Mouse (Mus musculus) Patski (cell line): ENCODE data around the gene Skida1. TPM values are rescaled to one million over a fixed set of nuclear protein-coding genes. Genes with fewer than 3 reads are reported as not detected.

Source experiments
- ATAC-seq: fragments of 100-300 bp; one replicate; pipeline ENCODE4 v1.8.0; 2021
- CTCF ChIA-PET: fragments of 350-600 bp; sonication (Branson Sonifier 250); formaldehyde crosslinking; loops from one replicate; lab custom pipeline; 2022; ENCODE audit warnings: inconsistent platforms; lab: Charles Lee
- POLR2A ChIA-PET: fragments of 350-600 bp; sonication (Branson Sonifier 250); formaldehyde crosslinking; loops from one replicate; lab custom pipeline; 2022; ENCODE audit warnings: antibody characterized with exemption, inconsistent platforms; lab: Charles Lee
- DNase-seq: peaks from one replicate; pipeline ENCODE4 v3.0.0-alpha.2; 2011; ENCODE audit warnings: low read depth, low spot score
- H3K27me3 ChIP-seq: fragments of 371-371 bp; one replicate; pipeline ENCODE4 v1.5.1; 2021
- CTCF ChIP-seq: fragments of 100-300 bp; IDR thresholded peaks from one replicate; pipeline ENCODE4 v1.5.1; 2021
- in situ Hi-C: fragments of 300-500 bp; cut with MboI; formaldehyde crosslinking; loops from 3 replicates; pipeline ENCODE4 v1.11.1; 2018; ENCODE audit warnings: low pct_unique_long_range_greater_than_20kb, mixed read lengths
- polyA plus RNA-seq: library from polyadenylated mRNA; unstranded; gene quantifications from one replicate; pipeline ENCODE4 v1.2.3, GENCODE M21; 2021

Gene Skida1
- polyA plus RNA-seq, 1 experiment from 2014 or later: 4.4 TPM

DNA sequence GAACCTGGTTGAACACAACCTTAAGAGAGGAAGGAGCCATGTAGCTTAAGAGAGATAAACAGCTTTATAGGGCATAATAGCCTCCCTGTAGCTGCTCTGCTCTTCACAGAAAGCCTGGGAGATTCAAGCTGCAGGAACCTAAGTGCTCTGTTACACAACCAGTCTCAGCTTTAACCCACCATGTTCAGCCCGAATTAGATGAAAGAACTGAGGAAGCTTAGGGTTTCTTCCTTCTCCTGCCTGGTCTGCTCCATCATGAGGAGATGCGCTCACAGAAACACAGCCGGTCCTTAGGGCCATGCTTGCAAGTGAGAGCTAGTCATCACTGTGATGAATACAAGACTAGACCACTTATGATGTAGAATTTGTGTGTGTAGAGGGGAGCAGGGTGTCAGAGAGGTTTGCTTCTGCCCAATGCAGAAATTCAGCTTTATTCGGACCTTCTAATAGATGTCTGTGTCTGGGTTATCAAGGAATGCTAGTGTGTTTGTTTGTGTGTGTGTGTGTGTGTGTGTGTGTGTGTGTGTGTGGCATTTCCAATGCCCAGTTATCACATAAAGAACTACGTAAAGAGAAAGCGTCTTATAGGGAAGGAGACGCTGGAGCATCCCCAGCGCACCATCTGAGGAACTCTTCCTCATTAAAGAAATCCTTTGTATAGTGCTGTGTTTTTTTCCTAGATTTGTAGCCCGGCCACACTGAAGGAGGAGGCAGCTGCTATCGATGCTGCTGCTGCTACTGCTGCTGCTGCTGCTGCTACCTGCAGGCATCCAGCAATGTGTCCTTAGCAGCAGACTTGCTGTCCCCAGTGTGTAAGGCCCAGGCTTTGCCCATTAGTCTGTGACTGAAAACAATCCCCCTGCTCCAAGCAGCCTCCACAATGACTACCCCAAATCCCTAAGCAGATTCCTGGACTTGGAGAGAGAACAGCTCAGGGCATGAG, 15.4 kb downstream of the Skida1 start:
- ChIA-PET CTCF (interaction anchor here (0.9 to 1.2 kb wide), 2 partner anchors 10 to 14 kb away, joined by 3 read pairs; no protein-coding TSS in a partner anchor), POLR2A (interaction anchor here (0.6 to 1.7 kb wide), 3 partner anchors 11 to 1720 kb away, joined by 3 to 5 read pairs (median 4); no protein-coding TSS in a partner anchor)
- TF ChIP-seq CTCF: no peak
- ATAC-seq (no peak), DNase-seq (no peak)
- in situ Hi-C loops: no loop called here
- no peaks in the 10 kb centered on the region for H3K27me3 ChIP-seq

- in situ Hi-C loops: no loop called here
- no peaks in the 10 kb centered on the region for H3K27me3 ChIP-seq
- POLR2A ChIA-PET: interaction anchor here (1.7 kb wide), 1 partner anchor 12 kb away, joined by 5 read pairs; no protein-coding TSS in a partner anchor
- DNase-seq (no peak), ATAC-seq (no peak)
- no peak for TF ChIP-seq CTCF
- CTCF ChIA-PET: no interaction called here
Measured at GRCm38 (mm10) chr2:18032538-18032895, 16.3 kb downstream of the Skida1 start.

GRCm38 (mm10) chr2:18031831-18032537, 16.9 kb downstream of the Skida1 start:
- ChIA-PET POLR2A (interaction anchor here (0.7 to 1.7 kb wide), 2 partner anchors 13 to 801 kb away, joined by 3 to 5 read pairs; no protein-coding TSS in a partner anchor), CTCF (interaction anchor here (1.6 kb wide), 1 partner anchor 14 kb away, joined by 3 read pairs; no protein-coding TSS in a partner anchor)
- no peak for DNase-seq

GRCm38 (mm10) chr2:18031271-18031821, 17.5 kb downstream of the Skida1 start:
- DNase-seq (no peak), ATAC-seq (no peak)
- no peak for TF ChIP-seq CTCF
- ChIA-PET POLR2A (interaction anchor here (0.7 kb wide), 2 partner anchors 802 to 1509 kb away, joined by 3 to 4 read pairs; no protein-coding TSS in a partner anchor), CTCF (interaction anchor here (1.6 kb wide), 1 partner anchor 14 kb away, joined by 3 read pairs; no protein-coding TSS in a partner anchor)
- in situ Hi-C loops: no loop called here
- H3K27me3 ChIP-seq: no peaks in the 10 kb centered on the region

More at GRCm38 (mm10) chr2:18031831-18032537, 16.9 kb downstream of the Skida1 start:
- no peak for TF ChIP-seq CTCF
- no peak for ATAC-seq
- in situ Hi-C loops: no loop called here
- no peaks in the 10 kb centered on the region for H3K27me3 ChIP-seq

GRCm38 (mm10) chr2:18030581-18030980, 18.3 kb downstream of the Skida1 start:
- ChIA-PET CTCF (interaction anchor here (1.6 kb wide), 1 partner anchor 15 kb away, joined by 3 read pairs; no protein-coding TSS in a partner anchor), POLR2A (interaction anchor here (0.6 to 3.5 kb wide), 3 partner anchors 16 to 1510 kb away, joined by 4 to 22 read pairs (median 4); no protein-coding TSS in a partner anchor)
- DNase-seq (no peak), ATAC-seq (no peak)
- no peak for TF ChIP-seq CTCF
- no peaks in the 10 kb centered on the region for H3K27me3 ChIP-seq
- in situ Hi-C loops: no loop called here

- POLR2A ChIA-PET: interaction anchor here (2.5 to 3.5 kb wide), 2 partner anchors 17 to 27 kb away, joined by 18 to 22 read pairs; no protein-coding TSS in a partner anchor
- in situ Hi-C loops: loop anchor here (5.0 to 10.0 kb wide), 3 partner anchors 173 to 1245 kb away; no protein-coding TSS in a partner anchor
- no peak for ATAC-seq
- CTCF ChIA-PET: no interaction called here
- no peaks in the 10 kb centered on the region for H3K27me3 ChIP-seq
- TF ChIP-seq CTCF: no peak
- DNase-seq: no peak
Measured at GRCm38 (mm10) chr2:18029656-18030055, 19.2 kb downstream of the Skida1 start.

DNA sequence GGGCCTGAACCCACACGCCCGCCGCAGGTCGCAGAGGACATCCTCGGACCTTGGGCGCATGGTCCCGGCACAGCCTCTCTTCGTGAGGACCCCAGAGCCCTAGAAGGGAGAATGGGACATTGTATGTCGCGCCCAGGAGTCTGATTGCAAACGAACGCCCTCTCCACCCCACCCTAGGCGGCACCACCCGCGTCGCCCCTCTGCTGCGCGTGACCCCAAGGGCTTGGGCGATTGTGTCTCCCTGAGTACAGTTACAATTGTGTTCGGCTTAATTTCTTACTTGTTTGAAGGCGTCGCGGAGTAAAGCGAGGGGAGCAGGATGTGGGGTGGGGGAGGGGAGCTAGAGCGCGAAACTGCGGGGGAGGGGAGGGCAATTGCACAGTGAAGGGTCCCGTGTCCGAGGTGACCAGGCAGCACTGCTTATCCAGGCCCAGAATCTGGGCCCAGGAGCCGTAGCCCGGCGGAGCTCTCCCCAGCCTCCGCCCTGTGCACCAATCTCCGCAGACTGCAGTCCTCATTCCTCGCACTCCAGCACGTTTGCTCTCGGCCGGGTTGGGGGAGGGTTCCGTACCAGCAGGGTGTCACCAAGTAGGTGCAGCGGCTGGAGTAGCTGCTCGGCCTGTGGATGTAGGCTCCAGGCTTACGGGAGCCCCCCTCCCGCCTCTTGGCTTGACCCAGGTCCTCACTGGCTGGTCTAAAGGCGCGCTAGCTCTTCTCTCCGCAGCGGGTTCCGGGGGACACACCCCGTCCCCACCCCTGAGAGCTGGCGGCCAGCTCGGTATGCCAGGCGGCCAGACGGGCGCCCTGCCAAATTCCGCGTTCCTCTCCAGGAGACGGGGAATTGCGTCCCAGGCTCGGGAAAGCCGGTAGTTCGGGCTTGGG, 20.5 kb downstream of the Skida1 start:
- CTCF ChIA-PET: interaction anchor here (0.8 to 1.8 kb wide), 7 partner anchors 16 to 177 kb away, joined by 3 to 8 read pairs (median 4); no protein-coding TSS in a partner anchor
- H3K27me3 ChIP-seq: no peaks in the 10 kb centered on the region

DNA sequence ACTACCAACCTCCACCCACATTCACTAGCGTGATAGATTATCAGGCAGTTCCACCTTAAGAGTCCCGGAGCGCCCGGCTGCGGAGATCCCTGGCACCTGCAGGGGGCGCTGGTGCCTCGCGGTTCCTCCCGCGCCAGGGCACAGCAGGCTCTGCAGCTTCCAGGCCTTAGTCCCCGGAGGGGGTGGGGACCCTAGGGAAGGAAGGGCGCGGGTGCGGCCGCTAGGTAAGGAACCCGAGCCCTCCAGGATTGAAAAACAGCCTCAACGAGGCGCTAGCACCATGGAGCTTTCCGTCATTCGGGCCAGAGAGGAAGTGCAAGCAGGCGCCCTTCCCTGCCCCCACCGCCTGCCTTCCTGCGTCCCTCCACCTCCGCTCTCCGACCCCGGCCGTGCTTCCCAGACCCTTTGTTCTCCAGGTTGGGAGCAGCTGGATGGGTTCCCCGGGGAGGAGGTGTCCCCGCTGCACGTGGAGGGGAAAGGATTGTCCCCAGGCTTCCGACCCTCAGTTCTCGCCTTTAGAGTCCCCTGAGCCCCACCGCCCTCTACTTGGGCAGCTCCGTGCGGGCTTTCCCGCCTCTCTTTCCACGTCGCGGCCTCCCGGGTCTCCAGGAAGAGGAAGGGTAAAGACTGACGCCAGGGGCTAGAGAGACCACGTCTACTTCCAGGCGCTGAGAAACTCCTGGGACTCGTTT, 21.3 kb downstream of the Skida1 start:
- in situ Hi-C loops: loop anchor here (5.0 to 10.0 kb wide), 3 partner anchors 175 to 1247 kb away; no protein-coding TSS in a partner anchor
- ATAC-seq: peak; percentile 91
- ChIA-PET POLR2A (interaction anchor here (0.6 to 3.5 kb wide), 6 partner anchors 19 to 1318 kb away, joined by 4 to 22 read pairs (median 7); no protein-coding TSS in a partner anchor), CTCF (interaction anchor here (1.0 to 1.8 kb wide), 5 partner anchors 17 to 178 kb away, joined by 3 to 8 read pairs (median 4); no protein-coding TSS in a partner anchor)
- no peaks in the 10 kb centered on the region for H3K27me3 ChIP-seq
- no peak for TF ChIP-seq CTCF
- DNase-seq: no peak

More for the DNA sequence above, 20.5 kb downstream of the Skida1 start:
- POLR2A ChIA-PET: interaction anchor here (0.9 to 3.5 kb wide), 5 partner anchors 18 to 35 kb away, joined by 4 to 22 read pairs (median 9); no protein-coding TSS in a partner anchor
- DNase-seq: no peak
- TF ChIP-seq CTCF: no peak
- ATAC-seq: peak; percentile 66
- in situ Hi-C loops: loop anchor here (5.0 to 10.0 kb wide), 3 partner anchors 174 to 1246 kb away; no protein-coding TSS in a partner anchor
